Mouse (Mus musculus): ENCODE results near the gene Lpcat2.

DNA sequence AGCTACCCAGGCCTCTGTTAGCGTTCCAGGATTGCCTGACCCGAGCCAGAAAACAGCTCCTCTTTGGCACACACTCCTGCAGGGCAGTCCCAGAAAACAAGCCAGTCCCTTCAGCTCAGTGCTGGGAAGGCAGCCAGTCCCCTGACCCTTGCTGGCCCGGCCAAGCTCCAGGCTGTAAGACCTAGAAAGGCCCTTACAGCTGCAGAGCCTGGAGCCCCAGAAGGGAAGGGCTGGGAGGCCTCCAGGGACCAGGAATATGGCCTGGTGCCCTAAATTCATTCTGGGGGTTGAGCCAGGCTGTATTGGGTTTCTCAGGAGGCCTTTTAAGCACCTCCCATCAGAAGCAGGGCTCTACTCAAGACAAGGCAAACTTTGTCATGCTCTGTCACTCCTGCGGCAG is 4.9 kb upstream of the Lpcat2 start:
- TF ChIP-seq CTCF (IDR thresholded peaks at IDR 0.05) (no peak), EP300 (IDR thresholded peaks at IDR 0.05) (no peak)
